Mouse (Mus musculus) limb, embryonic 15.5 days (tissue): ENCODE results near the gene 4930455H04Rik. TPM values are rescaled to one million over a fixed set of nuclear protein-coding genes. Genes with fewer than 3 reads are reported as not detected.

Experiments
- ATAC-seq: fragments of 200-750 bp; cut with Nextera tagmentation; 2 replicates; pipeline ENCODE4 v1.8.0; 2017; ENCODE audit warnings: low read depth, moderate TSS enrichment; ENCODE audit not compliant: insufficient number of reproducible peaks, low FRiP score, low TSS enrichment
- H3K27ac ChIP-seq: fragments of 300-500 bp; sonication (generic); 2 replicates; pipeline ENCODE4 v1.5.1; 2015; ENCODE audit warnings: moderate library complexity, mild to moderate bottlenecking, inconsistent platforms
- H3K27me3 ChIP-seq: fragments of 300-500 bp; sonication (generic); 2 replicates; pipeline ENCODE4 v1.6.1; 2015; ENCODE audit warnings: inconsistent platforms
- H3K36me3 ChIP-seq: fragments of 300-500 bp; sonication (generic); 2 replicates; pipeline ENCODE4 v1.6.1; 2015; ENCODE audit warnings: inconsistent platforms
- H3K4me1 ChIP-seq: fragments of 300-500 bp; sonication (generic); 2 replicates; pipeline ENCODE4 v1.6.1; 2015; ENCODE audit warnings: inconsistent platforms
- H3K4me2 ChIP-seq: fragments of 300-500 bp; sonication (generic); 2 replicates; pipeline ENCODE4 v1.6.1; 2015; ENCODE audit warnings: mild to moderate bottlenecking, inconsistent platforms
- H3K4me3 ChIP-seq: fragments of 300-500 bp; sonication (generic); 2 replicates; pipeline ENCODE4 v1.5.1; 2015; ENCODE audit warnings: mild to moderate bottlenecking, inconsistent platforms
- H3K9ac ChIP-seq: fragments of 300-500 bp; sonication (generic); 2 replicates; pipeline ENCODE4 v1.6.1; 2015; ENCODE audit warnings: inconsistent platforms
- H3K9me3 ChIP-seq: fragments of 300-500 bp; sonication (generic); 2 replicates; pipeline ENCODE4 v1.6.1; 2016; ENCODE audit warnings: inconsistent platforms
- WGBS: fragments of 180-500 bp; shearing (Covaris S2); methylation state at CpG from one replicate; pipeline ENCODE4 v1.1.7; 2015; 5-methylcytosine and 5-hydroxymethylcytosine counted together
- polyA plus RNA-seq: library from polyadenylated mRNA; unstranded; fragments of >200 nt; fragmentation: Nextera tagmentation; extraction: Ambion mirVana; gene quantifications from 2 replicates; pipeline ENCODE4 v1.2.1, GENCODE M21; 2015

The 4930455H04Rik gene
- polyA plus RNA-seq, 1 experiment from 2014 or later, result not detected

DNA sequence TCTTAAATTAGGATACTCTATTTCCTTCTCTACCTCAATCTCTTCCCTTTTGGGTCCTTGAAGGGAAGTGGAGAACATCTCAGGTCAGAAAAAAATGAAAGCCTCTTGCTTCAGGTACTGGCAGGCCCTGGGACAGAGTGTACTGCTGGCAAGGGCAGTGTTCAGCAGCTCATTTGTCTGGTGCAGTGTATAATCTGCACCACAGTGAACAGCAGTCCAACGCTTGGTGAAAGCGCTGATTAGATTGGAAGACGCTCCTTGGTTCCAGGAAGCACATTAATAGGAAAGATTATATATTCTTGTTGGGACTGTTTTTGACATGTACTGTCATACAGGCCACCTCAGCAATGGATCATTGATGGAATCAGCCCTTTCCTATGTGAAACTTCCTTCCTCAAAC is 16.6 kb upstream of the 4930455H04Rik start:
- no peak for ATAC-seq
- 94% methylated on average over 3 of the region's 3 CpGs for WGBS
- Histone ChIP-seq H3K9ac (no peak overlapping the region), H3K27me3 (no peaks in the 10 kb centered on the region), H3K4me3 (no peak overlapping the region), H3K4me2 (no peak overlapping the region), H3K9me3 (no peaks in the 10 kb centered on the region), H3K36me3 (no peaks in the 10 kb centered on the region), H3K27ac (no peak overlapping the region), H3K4me1 (no peaks in the 10 kb centered on the region)

DNA sequence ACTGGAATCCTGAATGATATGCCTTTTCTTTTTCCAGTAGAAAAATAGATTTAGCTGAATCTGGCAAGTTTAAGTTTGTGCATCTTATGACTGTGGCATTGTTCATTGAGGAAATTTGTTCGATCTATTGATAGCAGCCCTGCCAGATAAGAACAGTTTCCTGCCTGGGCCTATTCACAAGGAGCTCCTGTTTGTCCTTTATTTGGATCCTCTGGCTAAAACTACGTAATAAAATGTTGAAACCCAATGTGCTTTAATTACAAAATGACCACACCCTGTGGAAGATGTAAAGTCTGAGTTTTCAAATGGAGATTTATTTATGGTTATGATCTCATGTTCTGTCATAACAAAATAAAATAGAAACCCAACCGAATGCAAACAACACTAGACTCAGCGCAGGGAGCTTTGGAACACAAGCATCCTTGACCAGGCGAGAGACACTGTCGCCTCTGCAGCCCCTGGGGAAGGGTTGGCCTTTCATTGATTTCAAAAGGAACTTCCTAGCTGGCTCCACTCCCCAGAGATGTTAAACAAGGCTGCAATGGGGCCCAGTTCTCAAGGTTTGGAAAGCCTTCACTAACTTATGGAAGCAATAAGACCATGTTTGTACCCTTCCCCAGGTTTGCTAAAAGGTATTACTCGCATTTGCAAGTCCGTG is 15.7 kb upstream of the 4930455H04Rik start:
- 77% methylated on average over 8 of the region's 8 CpGs for WGBS
- Histone ChIP-seq H3K4me1 (no peaks in the 10 kb centered on the region), H3K36me3 (no peaks in the 10 kb centered on the region), H3K4me2 (no peak overlapping the region), H3K27ac (no peak overlapping the region), H3K9me3 (no peaks in the 10 kb centered on the region), H3K27me3 (no peaks in the 10 kb centered on the region), H3K9ac (no peak overlapping the region), H3K4me3 (no peak overlapping the region)
- no peak for ATAC-seq

DNA sequence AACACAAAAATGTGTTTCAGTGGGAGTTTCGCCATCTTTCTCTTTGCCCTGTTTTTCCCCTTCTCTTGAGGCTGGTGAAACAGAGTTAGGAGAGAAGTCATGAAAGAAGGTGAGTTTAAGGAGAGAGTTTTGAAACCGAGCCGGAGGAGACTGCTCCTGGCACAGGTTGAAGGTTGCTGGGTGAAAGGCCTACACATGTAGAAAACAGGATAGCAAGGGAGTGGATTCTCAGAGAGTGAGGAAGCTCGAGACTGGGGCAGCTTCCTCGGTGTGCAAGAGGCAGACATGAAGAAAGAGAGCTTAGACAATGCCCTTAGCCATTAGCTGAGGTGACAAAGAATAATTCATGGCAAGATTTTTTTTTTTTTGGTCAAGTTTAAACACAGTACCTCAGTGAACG is 14.7 kb upstream of the 4930455H04Rik start:
- Histone ChIP-seq H3K36me3 (no peaks in the 10 kb centered on the region), H3K27me3 (no peaks in the 10 kb centered on the region), H3K4me2 (no peak overlapping the region), H3K4me1 (no peaks in the 10 kb centered on the region), H3K9ac (no peak overlapping the region), H3K9me3 (no peaks in the 10 kb centered on the region), H3K4me3 (no peak overlapping the region), H3K27ac (no peak overlapping the region)
- WGBS, result 76% methylated on average over 6 of the region's 6 CpGs
- no peak for ATAC-seq

DNA sequence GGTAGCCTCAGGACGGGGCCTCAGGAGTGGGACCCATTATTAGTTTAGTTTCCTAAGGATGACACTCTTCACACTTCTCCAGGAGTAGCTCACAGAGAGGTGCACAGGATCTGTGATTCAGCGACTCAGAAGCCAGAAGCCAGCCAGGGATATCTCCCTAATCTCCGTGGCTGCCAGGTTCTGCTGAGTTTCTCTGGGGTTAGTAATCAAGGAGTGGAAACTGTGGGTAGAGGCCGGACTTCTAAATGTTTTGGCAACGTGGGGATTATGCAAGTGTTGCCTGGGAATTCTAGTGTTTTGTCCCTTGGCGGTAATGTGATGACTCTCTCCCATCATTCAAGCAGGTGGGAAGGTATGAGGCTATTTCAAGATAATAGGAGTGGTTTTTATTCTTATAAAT is 13.0 kb upstream of the 4930455H04Rik start:
- H3K4me2 ChIP-seq, result no peak overlapping the region
- no peak overlapping the region for H3K4me3 ChIP-seq
- ATAC-seq, result no peak
- 61% methylated on average over 6 of the region's 6 CpGs for WGBS
- H3K9ac ChIP-seq, result no peak overlapping the region
- no peaks in the 10 kb centered on the region for H3K27me3 ChIP-seq
- H3K4me1 ChIP-seq, result no peaks in the 10 kb centered on the region
- no peaks in the 10 kb centered on the region for H3K9me3 ChIP-seq
- no peaks in the 10 kb centered on the region for H3K36me3 ChIP-seq
- H3K27ac ChIP-seq, result no peak overlapping the region

DNA sequence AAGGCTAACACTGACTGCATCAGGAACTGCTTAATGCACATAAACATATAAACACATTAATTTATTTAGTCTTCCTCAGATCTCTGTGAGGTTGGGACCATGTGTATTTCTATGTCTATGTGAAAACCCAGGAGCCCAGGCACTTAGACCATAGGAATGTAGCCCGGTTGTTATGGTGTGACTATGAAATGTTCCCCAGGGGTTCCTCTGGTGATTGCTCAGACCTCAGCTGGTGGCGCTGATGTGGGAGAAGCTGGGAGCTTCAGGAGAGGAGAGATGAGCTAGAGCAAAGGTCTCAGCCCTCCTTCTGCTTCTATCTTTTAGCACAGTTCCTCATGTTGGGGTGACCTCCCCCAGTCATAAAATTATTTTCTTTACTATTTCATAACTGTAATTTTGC is 7.7 kb upstream of the 4930455H04Rik start:
- Histone ChIP-seq H3K9ac (no peak overlapping the region), H3K27me3 (no peaks in the 10 kb centered on the region), H3K9me3 (no peaks in the 10 kb centered on the region), H3K4me2 (no peak overlapping the region), H3K4me1 (peaks cover 10% of the 10 kb centered on the region), H3K27ac (no peak overlapping the region), H3K4me3 (no peak overlapping the region), H3K36me3 (no peaks in the 10 kb centered on the region)
- WGBS, result 72% methylated on average over 2 of the region's 2 CpGs
- no peak for ATAC-seq

DNA sequence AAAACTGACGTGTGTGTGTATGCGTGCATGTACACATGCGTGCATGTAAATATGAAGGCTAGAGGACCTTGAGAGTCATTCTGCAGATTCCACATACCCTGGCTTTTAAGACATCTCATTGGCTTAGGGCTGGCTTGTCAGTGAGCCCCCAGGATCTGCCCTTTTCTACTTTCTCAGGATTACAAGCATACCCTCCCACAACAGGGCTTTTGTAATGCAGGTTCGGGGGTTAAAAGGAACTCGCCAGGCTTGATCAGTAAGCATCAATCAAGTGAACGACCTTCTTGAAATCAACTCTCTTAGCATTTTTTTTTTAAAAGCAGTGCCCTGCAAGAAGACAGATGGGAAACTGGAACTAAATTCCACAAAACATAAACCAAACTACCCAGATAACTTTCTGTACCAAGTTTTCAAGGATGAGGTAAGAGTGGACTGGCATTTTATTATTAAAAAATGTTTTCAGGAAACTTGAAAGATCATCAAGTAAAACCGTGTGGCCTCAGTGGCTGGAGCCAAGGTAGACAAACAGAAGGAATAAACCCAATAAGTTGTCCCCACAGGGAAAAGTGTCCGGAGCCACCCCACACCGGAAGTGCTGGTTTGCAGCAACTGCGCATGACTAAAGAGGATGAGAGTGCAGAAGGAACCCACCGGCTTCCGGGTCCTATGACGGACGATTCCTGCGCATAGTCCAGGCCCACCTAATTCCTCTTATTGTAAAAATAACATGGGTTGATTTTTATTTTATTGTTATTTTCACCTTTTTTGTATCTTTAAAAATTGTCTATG is 6.5 kb upstream of the 4930455H04Rik start:
- Histone ChIP-seq H3K9me3 (no peaks in the 10 kb centered on the region), H3K9ac (no peak overlapping the region), H3K4me2 (no peak overlapping the region), H3K27ac (no peak overlapping the region), H3K4me1 (peaks cover 13% of the 10 kb centered on the region), H3K36me3 (no peaks in the 10 kb centered on the region), H3K27me3 (no peaks in the 10 kb centered on the region), H3K4me3 (no peak overlapping the region)
- no peak for ATAC-seq
- WGBS, result 75% methylated on average over 15 of the region's 15 CpGs

DNA sequence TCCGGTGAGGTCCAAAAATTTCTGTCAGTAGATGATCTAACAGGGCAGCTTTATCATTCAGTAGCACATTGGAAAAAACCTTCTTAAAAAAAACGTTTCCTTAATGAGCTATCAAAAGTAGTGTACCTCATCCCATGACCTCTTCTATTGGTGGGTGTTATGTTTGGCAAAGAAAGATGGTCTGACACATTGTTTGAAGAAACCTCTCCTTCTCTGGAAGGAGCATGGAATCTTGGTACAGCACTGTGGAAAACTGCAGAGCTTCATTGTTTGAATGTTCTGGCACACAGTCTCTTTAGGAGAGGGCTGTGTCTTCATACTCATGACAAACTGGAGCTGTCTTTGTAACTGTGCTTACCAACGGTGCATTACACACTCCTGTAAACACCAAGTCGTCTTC is 4.9 kb upstream of the 4930455H04Rik start:
- H3K9ac ChIP-seq, result no peak overlapping the region
- H3K9me3 ChIP-seq, result no peaks in the 10 kb centered on the region
- no peak overlapping the region for H3K4me2 ChIP-seq
- no peak overlapping the region for H3K4me3 ChIP-seq
- 61% methylated on average over 4 of the region's 4 CpGs for WGBS
- H3K27me3 ChIP-seq, result no peaks in the 10 kb centered on the region
- peaks cover 14% of the 10 kb centered on the region for H3K4me1 ChIP-seq
- H3K27ac ChIP-seq, result no peak overlapping the region
- ATAC-seq, result no peak
- H3K36me3 ChIP-seq, result no peaks in the 10 kb centered on the region

DNA sequence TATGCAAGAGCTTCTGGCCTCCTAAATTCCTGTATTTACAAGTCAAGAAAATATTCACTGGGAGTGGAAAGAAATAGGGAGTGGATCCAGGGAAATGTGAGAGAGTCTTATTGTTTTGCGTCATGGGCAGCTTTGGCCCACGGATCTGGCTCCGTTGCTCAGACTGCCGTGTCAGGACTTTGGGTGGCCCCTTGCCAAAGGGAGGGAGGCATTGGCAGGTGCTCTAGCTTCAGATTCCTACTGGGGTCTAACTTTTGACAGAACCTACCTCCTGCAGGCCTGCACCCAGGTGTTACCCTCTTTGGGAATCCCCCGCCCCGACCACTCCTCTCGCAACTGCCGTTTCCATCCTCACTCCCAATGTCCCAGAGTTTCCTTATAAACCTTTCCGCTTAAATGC is 3.6 kb upstream of the 4930455H04Rik start:
- 57% methylated on average over 9 of the region's 9 CpGs for WGBS
- Histone ChIP-seq H3K9me3 (no peaks in the 10 kb centered on the region), H3K36me3 (no peaks in the 10 kb centered on the region), H3K9ac (no peak overlapping the region), H3K27ac (peak overlapping the region; percentile 28; the same call in 1 of the 2 replicates), H3K4me1 (peaks cover 17% of the 10 kb centered on the region), H3K4me2 (no peak overlapping the region), H3K4me3 (no peak overlapping the region), H3K27me3 (no peaks in the 10 kb centered on the region)
- ATAC-seq, result peak; percentile 53; the same call in 1 of the 2 replicates

DNA sequence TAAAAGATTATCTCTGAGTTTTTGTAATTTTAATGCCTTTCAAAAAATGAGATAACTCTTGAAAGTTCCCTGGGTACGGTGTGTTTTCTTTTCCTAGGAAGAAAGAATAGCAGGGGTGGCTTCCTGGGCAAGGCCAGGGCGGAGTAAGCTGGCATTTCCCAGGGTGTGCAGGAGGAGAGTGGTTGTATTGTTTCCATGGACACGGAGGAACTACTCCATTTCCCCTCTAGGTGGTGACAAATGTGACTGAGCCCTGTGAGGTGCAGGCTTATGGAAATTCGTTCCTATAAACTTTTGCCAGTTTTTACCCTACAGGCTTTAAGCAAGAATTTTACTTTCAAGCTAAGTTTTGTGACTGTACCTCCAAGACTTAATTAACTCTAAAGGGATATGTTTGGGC is 1.8 kb upstream of the 4930455H04Rik start:
- no peak for ATAC-seq
- Histone ChIP-seq H3K4me2 (no peak overlapping the region), H3K36me3 (no peaks in the 10 kb centered on the region), H3K27ac (no peak overlapping the region), H3K9ac (no peak overlapping the region), H3K4me3 (no peak overlapping the region), H3K4me1 (peaks cover 17% of the 10 kb centered on the region), H3K27me3 (no peaks in the 10 kb centered on the region), H3K9me3 (no peaks in the 10 kb centered on the region)
- 23% methylated on average over 4 of the region's 4 CpGs for WGBS

DNA sequence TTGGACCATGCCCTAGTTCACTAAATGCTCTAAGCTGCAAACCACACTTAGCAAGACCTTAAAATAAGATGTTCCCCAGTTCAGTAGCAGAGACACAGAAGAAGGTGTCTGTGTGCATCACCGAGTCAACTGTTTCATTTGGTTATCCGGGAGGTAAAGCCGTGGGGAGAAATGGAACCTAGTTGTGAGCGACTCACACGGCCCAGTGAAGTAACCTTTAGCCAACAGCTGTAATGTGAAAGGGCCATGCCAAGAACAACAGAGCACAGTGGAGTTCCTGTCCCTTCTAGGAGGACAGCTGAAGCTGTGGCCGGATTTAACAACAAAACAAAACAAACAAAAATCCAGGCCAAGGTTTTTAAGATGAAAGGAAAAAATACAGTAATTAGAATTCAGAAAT is 1.3 kb upstream of the 4930455H04Rik start:
- H3K36me3 ChIP-seq, result no peaks in the 10 kb centered on the region
- H3K4me1 ChIP-seq, result peaks cover 17% of the 10 kb centered on the region
- H3K9me3 ChIP-seq, result no peaks in the 10 kb centered on the region
- H3K4me3 ChIP-seq, result peak overlapping the region; percentile 19
- no peak overlapping the region for H3K9ac ChIP-seq
- no peak for ATAC-seq
- peak overlapping the region; percentile 54 for H3K27ac ChIP-seq
- H3K27me3 ChIP-seq, result no peaks in the 10 kb centered on the region
- 38% methylated on average over 6 of the region's 6 CpGs for WGBS
- peak overlapping the region; percentile 26 for H3K4me2 ChIP-seq

DNA sequence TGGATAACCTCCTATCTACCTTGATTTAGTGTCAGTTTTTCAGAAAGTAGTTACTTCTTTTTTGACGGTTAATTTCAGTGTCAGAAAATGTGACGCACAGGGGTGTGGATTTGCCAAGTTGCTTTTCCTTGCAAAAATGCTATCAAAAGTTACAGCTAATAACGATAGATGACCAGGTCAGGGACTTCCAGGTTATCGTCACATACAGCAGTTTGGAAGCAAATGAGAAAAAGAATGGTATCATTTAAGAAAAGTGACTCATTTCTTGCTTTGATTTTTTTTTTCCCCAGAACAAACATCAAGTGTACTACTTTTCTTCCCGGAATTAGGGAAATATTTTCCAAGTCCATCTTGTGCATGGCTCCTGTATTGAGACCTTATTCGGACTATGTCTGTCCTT is 631 bp upstream of the 4930455H04Rik start:
- 0 out of 2 replicates have a peak overlapping the region, but pooled peaks have one; percentile 26 for H3K4me2 ChIP-seq

DNA sequence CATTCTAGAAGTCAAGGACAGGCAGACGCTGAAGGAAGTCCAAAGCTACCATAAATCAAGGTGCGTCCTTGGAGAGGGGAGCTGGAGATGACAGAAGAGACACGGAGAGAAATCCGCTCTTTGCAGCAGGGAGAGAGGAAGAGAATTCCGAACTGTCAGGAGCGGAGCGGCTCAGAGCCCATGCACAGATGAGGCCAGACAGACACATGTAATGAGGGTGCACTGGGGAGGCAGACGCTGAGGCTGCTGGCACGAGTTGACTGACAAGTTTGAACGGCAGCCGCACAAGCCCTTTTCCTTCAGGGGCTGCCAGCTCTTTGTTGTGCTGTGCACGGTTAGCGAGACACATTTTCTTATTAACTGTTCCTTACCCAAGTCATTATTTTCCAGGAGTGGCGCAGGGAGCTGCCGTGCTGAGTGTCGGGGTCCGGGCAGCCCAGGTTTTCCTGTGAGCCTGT is 502 bp downstream of the 4930455H04Rik start, which contains the start of gene Palmd:
TSS of gene Palmd (minus strand) at position 448 of the 458 bp plus-strand sequence.
- no peaks in the 10 kb centered on the region for H3K36me3 ChIP-seq
- peak within 1 kb of the TSS; percentile 26; the same call in 1 of the 2 replicates for H3K9ac ChIP-seq
- peak; percentile 69 for ATAC-seq
- H3K4me1 ChIP-seq, result peaks cover 17% of the 10 kb centered on the region
- no peaks in the 10 kb centered on the region for H3K27me3 ChIP-seq
- peak within 1 kb of the TSS; percentile 43 for H3K27ac ChIP-seq
- H3K4me2 ChIP-seq, result peak within 1 kb of the TSS; percentile 57
- 3% methylated on average over 17 of the region's 17 CpGs for WGBS
- peak within 1 kb of the TSS; percentile 41 for H3K4me3 ChIP-seq
- H3K9me3 ChIP-seq, result no peaks in the 10 kb centered on the region

More for the DNA sequence above, 631 bp upstream of the 4930455H04Rik start:
- Histone ChIP-seq H3K4me1 (peaks cover 17% of the 10 kb centered on the region), H3K9ac (no peak overlapping the region), H3K27ac (no peak overlapping the region), H3K9me3 (no peaks in the 10 kb centered on the region), H3K36me3 (no peaks in the 10 kb centered on the region), H3K27me3 (no peaks in the 10 kb centered on the region), H3K4me3 (peak overlapping the region; percentile 19)
- 66% methylated on average over 6 of the region's 6 CpGs for WGBS
- ATAC-seq, result no peak
